Mouse (Mus musculus): ENCODE results near the gene Stradb. TPM values are rescaled to one million over a fixed set of nuclear protein-coding genes. Genes with fewer than 3 reads are reported as not detected.

The Stradb gene
- total RNA-seq, 2 experiments from 2014 or later, result 28.4 to 31.7 TPM

DNA sequence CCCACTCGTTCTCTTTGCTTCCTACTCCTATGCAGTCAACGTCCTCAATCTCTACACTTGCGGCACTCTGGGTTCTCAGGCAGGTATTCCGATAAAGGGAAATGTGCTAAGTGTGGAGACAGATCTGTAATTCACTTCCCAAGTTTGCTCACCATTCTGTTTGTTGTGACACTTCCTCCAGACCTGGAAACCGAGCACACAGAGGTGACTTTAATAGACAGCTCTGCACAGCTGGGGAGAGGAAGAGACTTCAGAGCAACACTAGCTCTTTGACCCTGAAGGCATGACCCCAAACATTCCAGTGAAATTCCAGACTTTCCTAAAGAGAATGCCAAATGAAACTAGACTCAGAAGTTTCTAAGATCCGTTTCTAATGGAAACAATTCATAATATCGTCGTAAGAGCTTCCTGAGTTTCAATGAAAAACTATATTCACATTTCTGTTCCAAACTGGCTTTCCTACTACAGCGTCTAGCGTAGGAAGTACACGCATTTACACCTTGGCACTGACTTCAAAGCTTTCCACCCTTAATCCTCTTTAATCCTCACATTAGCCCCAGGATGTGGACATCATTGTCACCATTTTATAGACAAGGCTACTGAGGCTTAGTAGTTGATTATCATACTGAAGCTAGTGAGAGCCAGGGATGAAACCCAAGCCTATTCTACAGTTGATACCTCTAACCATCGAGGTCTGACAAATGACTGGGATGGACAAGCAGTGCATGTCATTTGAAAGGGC lies 12.0 kb upstream of the Stradb start:
- DNase-seq, result no peak

DNA sequence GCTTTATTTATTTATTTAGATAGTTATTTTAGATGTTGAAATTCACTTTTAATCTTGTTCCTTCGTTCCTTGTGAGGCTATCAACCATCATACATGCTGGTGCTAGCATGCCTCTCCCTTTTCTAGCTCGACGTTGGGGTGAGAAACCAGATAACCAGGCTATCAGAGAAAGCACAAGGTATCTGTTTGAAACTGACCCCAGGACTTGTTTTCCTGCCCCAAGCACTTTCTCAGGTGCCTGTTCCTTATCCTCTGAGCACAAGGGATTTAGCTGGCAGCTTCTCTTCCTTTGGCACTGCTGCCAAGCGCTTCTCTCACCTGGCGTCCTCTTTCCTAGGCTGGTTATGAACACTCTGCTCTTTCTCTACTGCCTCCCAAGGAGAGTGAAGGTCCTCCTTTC lies 10.9 kb upstream of the Stradb start:
- no peak for DNase-seq

DNA sequence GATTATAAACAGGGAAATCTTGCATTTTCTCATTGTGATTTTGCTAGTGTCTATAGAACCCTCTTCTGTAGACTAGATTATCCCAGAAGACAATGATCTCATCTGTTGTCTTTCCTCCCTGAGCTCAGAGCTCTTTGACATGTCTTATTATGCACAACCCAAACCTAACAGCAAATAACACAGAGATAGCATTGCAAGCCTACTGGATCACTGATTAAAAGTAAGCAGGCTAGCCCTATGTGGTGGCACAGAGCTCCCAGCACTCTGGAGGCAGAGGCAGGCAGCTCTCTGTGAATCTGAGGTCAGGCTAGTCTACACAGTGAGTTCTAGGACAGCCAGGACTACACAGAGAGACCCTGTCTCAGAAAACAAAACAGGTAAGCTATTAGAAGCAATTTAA lies 10.5 kb upstream of the Stradb start:
- DNase-seq, result no peak

DNA sequence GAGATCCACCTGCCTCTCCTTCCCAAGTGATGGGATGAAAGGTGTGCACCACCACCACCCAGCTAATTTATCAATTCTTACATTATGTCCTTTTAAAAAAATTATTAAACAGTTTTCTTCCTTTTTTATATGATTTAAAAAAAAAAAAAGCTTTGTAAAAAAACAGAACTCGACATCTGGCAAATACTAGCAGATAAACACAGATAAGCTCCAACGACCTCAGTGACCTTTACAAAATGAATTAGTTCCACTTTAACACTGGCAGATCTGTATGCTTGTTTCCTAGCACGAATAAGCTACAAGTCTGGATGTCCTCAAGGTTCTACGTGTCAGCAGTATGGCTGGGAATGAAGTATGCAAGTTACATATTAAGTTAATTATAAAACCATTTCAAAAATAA lies 5.8 kb upstream of the Stradb start:
- no peak for DNase-seq

DNA sequence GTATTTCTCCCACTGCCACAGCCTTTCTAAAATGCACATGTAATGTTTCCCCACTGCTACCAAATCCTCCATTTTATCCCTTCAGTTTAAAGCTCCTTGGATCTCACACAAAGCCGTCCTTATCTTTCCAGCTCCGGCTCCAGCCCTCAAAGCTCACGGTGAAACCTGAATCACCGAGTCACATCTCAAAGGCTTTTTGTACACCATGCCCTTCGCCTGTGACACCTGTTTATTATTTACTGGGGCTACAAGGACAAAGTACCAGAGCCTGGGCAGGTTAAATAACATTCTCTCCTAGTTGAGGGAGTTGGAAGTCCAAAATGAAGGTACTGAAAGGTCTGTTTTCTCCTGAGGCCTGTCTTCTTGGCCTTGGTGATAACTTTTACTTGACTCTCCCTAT lies 3.3 kb upstream of the Stradb start:
- no peak for DNase-seq

DNA sequence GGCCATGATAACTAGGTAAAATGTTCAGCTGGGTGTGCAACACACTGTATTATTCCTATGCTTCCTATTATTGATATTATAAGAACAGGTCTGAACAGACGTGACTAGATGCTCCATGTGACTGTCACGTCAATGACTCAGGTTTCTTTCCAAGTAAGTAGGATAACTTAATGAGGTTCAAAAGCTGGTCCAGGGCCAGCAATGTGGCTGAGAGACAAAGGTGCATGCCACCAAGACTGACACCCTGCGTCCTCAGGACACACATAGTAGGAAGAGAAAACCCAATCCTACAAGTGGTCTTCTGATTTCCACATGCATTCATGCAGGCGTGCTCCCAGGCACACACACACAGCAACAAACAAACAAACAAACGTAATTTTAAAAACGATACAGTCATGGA lies 2.2 kb upstream of the Stradb start:
- no peak for DNase-seq

DNA sequence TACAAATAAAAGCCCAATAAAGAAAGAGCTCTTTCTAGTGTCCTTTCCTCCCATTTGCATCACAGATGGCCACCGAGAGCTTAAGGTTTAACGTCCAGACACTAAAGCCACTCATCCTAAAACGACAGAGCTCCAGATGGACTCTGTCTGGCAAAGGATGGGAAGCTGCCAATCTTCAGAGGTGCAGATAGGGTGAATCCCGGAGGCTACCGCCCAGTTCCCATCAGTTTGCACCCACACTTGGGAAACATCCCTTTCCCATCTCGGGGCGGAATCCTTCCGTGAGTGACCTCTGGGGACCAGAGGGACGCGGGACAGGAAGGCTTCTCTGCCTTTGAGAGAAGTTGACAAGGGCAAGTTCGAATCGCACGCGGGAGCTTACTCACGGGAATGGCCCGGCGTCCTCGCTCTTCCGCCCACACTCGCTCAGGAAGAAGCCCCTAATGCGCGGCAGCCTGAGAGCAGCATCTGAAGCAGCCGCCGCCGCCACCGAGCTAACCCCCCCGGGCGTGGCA lies 414 bp upstream of the Stradb start:
- DNase-seq, result no peak

DNA sequence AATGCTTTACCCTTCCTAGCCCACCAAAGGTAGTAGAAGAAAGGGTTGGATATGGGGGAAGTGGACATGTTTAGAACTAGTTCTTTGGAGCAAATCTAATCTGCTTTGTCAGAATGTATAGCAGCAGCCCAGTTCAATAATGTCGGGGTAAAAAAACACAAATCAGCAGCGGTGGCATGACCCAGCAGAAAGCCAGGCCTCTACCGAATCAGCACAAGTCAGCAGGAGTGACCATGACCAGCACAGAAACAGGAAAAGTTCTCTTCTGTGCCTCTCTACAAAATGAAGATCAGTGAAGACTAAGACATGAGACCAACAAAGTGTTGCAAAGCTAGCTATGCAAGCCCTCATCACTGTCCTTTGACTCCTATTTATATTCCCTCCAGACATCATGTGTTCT lies 9.0 kb downstream of the Stradb start:
- no peak for DNase-seq

DNA sequence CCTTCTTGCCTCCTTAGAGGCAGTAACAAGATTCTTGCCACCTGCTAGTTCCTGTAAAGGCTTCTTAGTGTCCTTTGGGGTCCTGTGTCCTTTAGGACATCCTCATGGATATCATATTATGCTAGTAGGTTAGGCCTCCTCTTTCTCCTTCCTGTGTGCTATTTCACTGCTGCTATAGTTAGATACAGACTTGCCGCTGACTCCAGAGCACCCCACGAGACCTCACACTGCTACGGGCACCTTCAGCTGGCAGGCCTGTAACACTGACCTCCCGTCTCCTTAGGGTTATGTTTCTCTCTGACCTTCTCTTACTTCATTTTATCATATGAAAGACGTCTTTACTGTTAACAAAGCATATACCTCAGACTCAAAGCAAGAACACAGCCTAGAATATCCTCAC lies 11.3 kb downstream of the Stradb start:
- no peak for DNase-seq

DNA sequence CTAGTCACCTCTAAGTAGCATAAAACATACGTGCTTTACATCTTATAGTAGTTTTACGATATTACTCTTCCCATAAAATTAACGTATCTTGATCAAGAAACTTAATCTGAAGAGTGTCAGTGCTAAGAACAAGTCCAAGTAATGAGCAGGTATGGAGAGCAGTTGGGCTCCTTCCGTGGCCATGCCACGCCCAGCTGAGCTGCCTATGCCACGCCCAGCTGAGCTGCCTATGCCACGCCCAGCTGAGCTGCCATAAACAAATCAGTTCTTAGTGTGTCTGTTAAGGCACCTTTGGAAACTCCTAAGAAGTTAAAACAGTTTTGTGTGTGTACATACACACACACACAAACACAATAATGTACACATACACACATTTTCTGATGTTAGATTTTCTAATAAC lies 19.8 kb downstream of the Stradb start:
- no peak for DNase-seq

DNA sequence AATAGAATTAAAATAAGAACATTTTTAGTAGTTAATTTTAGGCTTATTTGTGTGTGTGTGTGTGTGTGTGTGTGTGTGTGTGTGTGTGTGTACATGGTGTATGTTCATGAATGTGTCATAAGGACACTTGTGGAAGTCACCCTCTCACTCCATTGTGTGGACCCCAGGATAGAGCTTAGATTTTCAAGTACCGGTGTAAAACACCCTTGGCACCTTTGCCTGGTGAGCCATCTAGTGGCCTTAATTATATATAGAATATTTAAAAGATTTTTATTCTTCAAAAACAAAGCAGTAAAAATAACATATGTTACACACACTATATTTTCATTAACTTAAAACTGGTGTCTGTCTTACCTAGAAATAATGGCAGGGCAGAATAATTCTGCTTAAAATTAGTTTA lies 20.4 kb downstream of the Stradb start:
- no peak for DNase-seq

DNA sequence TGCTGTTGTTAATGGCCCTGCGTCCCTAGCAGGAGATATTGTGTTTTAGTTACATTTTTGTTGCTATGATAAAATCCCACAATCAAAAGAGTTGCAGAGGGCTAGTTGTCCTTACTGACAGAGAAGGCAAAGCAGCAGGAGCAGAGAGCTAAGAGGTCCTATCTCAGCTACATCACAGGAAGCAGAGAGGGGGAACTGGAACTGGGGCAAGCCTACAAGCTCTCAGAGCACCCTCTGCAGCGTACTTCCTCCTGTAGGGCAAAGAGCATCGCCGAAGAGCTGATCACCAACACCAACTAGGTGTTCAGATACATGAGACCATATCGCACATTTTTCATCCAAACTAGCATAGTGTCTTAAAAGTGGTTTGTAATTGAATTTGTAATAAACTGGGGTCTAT lies 22.0 kb downstream of the Stradb start:
- DNase-seq, result no peak

DNA sequence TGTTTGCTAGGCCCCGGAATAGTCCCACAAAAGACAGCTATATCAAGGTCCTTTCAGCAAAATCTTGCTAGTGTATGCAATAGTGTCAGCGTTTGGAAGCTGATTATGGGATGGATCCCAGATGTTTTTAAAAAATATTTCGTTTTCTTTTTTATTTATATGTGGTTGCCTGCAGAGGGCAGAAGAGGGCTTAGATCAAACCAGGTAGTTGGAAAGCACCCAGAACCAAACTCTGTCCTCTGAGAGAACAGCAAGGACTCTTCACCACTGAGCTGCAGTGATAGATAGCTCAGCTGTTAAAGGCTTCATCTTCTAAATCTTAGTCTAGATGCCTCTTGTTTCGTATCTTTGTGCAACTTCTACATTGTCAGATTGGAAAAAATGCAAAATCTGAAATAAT lies 35.9 kb downstream of the Stradb start:
- DNase-seq, result peak; percentile 27

DNA sequence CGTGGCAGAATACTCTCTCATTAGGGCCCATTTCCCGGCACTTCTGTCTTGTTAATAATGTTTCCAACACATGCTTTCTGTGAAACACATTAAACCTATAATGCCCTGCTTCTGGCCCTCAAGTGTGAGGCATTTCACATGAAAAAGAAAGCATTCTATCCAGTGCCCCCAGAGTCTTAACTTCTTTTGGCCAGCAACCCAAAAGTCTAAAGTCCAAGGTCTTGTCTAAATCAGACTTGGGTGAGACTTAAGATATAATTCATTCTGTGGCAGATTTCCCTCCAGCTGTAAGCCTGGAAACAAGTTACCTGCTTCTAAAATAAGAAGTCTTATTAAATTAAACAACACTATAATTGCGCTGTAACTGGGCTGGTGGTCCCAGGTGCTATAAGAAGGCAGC lies 48.2 kb downstream of the Stradb start:
- DNase-seq, result no peak

DNA sequence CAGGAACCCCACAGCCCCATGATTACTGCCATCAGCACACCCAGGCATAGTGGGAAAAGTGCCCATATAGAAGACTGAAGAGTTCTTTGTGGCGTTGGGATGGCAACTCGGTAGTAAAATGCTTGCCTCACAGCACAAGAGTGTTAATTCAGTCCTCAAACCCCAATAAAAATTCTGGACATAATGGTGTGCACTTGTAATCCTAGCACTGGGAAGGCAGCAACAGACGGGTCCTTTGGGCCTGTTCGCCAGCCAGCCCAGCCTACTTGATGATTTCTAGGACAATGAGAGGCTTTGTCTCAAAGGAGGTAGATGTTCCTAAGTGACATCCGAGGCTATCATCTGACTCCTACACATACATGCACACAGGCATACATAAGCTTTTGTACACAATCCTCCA lies 64.4 kb downstream of the Stradb start:
- DNase-seq, result no peak

Other genes starting within 250 kb of the Stradb start
- 10 to 100 TPM; 15.7 to 16.5 TPM for gene Casp8, start 178.1 kb upstream of the Stradb start, total RNA-seq (2021)
- gene Trak2, start 92 bp upstream of the Stradb start, total RNA-seq (2021), result 100 to 1,000 TPM; 149 to 154 TPM
- not detected for gene C2cd6, start 121.4 kb downstream of the Stradb start, total RNA-seq (2021)
- gene Tmem237, start 146.9 kb downstream of the Stradb start, total RNA-seq (2021), result 1 to 10 TPM; 5.2 to 7.3 TPM
- gene Mpp4, start 189.9 kb downstream of the Stradb start, total RNA-seq (2021), result under 1 TPM; 0.16 to 0.17 TPM